Mouse (Mus musculus) MEL (cell line): ENCODE measurements around the gene Sgpp2. TPM values are rescaled to one million over a fixed set of nuclear protein-coding genes. Genes with fewer than 3 reads are reported as not detected.

Experiments
- DNase-seq: peaks from one replicate; pipeline ENCODE4 v3.0.0; 2011; ENCODE audit warnings: low read depth, low spot score
- H3K27ac ChIP-seq: 2 replicates; pipeline ENCODE4 v1.5.1; 2012; ENCODE audit warnings: low read depth, mild to moderate bottlenecking, control low read depth, low read length, moderate library complexity; ENCODE audit not compliant: control insufficient read depth
- H3K27me3 ChIP-seq, 2 experiments: fragments of 150-350 bp in 1 of 2; sonication (generic) in 1 of 2; 2 replicates each; pipeline ENCODE4 v1.6.1; 2012; ENCODE audit warnings: low read length in 2 of 2, mild to moderate bottlenecking in 2 of 2, improper control_type of control experiment in 1 of 2, moderate library complexity in 1 of 2; ENCODE audit not compliant: insufficient read depth in 2 of 2, control insufficient read depth in 1 of 2
- H3K36me3 ChIP-seq, 2 experiments: 2 replicates each; pipeline ENCODE4 v1.6.1; 2012 to 2014; ENCODE audit warnings: low read length in 2 of 2, improper control_type of control experiment in 1 of 2, inconsistent platforms in 1 of 2, mild to moderate bottlenecking in 1 of 2; ENCODE audit not compliant: insufficient read depth in 2 of 2, control insufficient read depth in 1 of 2
- H3K4me1 ChIP-seq, 2 experiments: fragments of 150-350 bp in 1 of 2; sonication (generic) in 1 of 2; 2 replicates each; pipeline ENCODE4 v1.6.1; 2012; ENCODE audit warnings: low read length in 2 of 2, improper control_type of control experiment in 1 of 2, mild to moderate bottlenecking in 1 of 2; ENCODE audit not compliant: insufficient read depth in 2 of 2, control insufficient read depth in 1 of 2
- H3K4me3 ChIP-seq, 2 experiments: fragments of 150-350 bp in 1 of 2; sonication (generic) in 1 of 2; 2 replicates each; pipeline ENCODE4 v1.5.1; 2012; ENCODE audit warnings: low read depth in 2 of 2, low read length in 2 of 2, mild to moderate bottlenecking in 2 of 2, moderate library complexity in 2 of 2, control low read depth in 1 of 2, improper control_type of control experiment in 1 of 2; ENCODE audit not compliant: control insufficient read depth in 1 of 2, insufficient read depth in 1 of 2
- H3K79me2 ChIP-seq: 2 replicates; pipeline ENCODE4 v1.6.1; 2012; ENCODE audit warnings: mild to moderate bottlenecking, low read length, moderate library complexity; ENCODE audit not compliant: control insufficient read depth, poor library complexity, insufficient read depth
- H3K9ac ChIP-seq: 2 replicates; pipeline ENCODE4 v1.6.1; 2012; ENCODE audit warnings: low read depth, mild to moderate bottlenecking, control low read depth, low read length, moderate library complexity; ENCODE audit not compliant: control insufficient read depth, poor library complexity, severe bottlenecking
- H3K9me3 ChIP-seq: fragments of 150-350 bp; sonication (generic); replicated peaks from 2 replicates; pipeline ENCODE4 v1.6.1; 2012; ENCODE audit warnings: mild to moderate bottlenecking, low read length, improper control_type of control experiment, moderate library complexity; ENCODE audit not compliant: insufficient read depth
- CHD1 ChIP-seq: IDR thresholded peaks from 2 replicates; pipeline ENCODE4 v1.6.1; 2012; ENCODE audit warnings: low read depth, mild to moderate bottlenecking, inconsistent platforms, low read length, improper control_type of control experiment
- CHD2 ChIP-seq: IDR thresholded peaks from 2 replicates; pipeline ENCODE4 v1.6.1; 2011; ENCODE audit warnings: low read length, improper control_type of control experiment
- CTCF ChIP-seq, 3 experiments: IDR thresholded peaks in 2 of 3; conservative IDR thresholded peaks in 1 of 3; 2 replicates each; pipeline ENCODE4 v1.5.1; 2011 to 2012; ENCODE audit warnings: low read length in 3 of 3, low read depth in 2 of 3, mild to moderate bottlenecking in 2 of 3, improper control_type of control experiment in 1 of 3, inconsistent platforms in 1 of 3, mixed read lengths in 1 of 3, moderate library complexity in 1 of 3; ENCODE audit not compliant: control insufficient read depth in 1 of 3, insufficient read depth in 1 of 3, poor library complexity in 1 of 3, severe bottlenecking in 1 of 3
- E2F4 ChIP-seq: IDR thresholded peaks from 2 replicates; pipeline ENCODE4 v1.6.1; 2011; ENCODE audit warnings: low read depth, low read length, improper control_type of control experiment, borderline replicate concordance
- ELF1 ChIP-seq: IDR thresholded peaks from 2 replicates; pipeline ENCODE4 v1.6.1; 2014; ENCODE audit warnings: low read depth, mild to moderate bottlenecking, inconsistent platforms, low read length, improper control_type of control experiment, moderate library complexity
- EP300 ChIP-seq, 2 experiments: IDR thresholded peaks; 2 replicates each; pipeline ENCODE4 v1.6.1; 2011; ENCODE audit warnings: improper control_type of control experiment in 2 of 2, low read length in 2 of 2, low read depth in 1 of 2, mild to moderate bottlenecking in 1 of 2
- ETS1 ChIP-seq: IDR thresholded peaks from 2 replicates; pipeline ENCODE4 v1.6.1; 2012; ENCODE audit warnings: low read depth, mild to moderate bottlenecking, inconsistent platforms, low read length, improper control_type of control experiment, moderate library complexity
- GABPA ChIP-seq: IDR thresholded peaks from 2 replicates; pipeline ENCODE4 v1.6.1; 2012; ENCODE audit warnings: low read depth, mild to moderate bottlenecking, inconsistent platforms, low read length, improper control_type of control experiment, moderate library complexity
- GATA1 ChIP-seq: IDR thresholded peaks from 2 replicates; pipeline ENCODE4 v1.6.1; 2011; ENCODE audit warnings: low read depth, low read length, improper control_type of control experiment
- HCFC1 ChIP-seq: IDR thresholded peaks from 2 replicates; pipeline ENCODE4 v1.6.1; 2012; ENCODE audit warnings: low read depth, mild to moderate bottlenecking, inconsistent platforms, low read length, improper control_type of control experiment, moderate library complexity
- KAT2A ChIP-seq: conservative IDR thresholded peaks from 2 replicates; pipeline ENCODE4 v1.6.1; 2012; ENCODE audit warnings: low read depth, low read length, improper control_type of control experiment, inconsistent platforms
- MAFK ChIP-seq: IDR thresholded peaks from 2 replicates; pipeline ENCODE4 v1.6.1; 2011; ENCODE audit warnings: low read depth, mild to moderate bottlenecking, low read length, improper control_type of control experiment, borderline replicate concordance
- MAZ ChIP-seq: IDR thresholded peaks from 2 replicates; pipeline ENCODE4 v1.6.1; 2012; ENCODE audit warnings: low read depth, mild to moderate bottlenecking, inconsistent platforms, low read length, improper control_type of control experiment
- MXI1 ChIP-seq: IDR thresholded peaks from 2 replicates; pipeline ENCODE4 v1.6.1; 2011; ENCODE audit warnings: mild to moderate bottlenecking, low read depth, low read length, improper control_type of control experiment
- MYB ChIP-seq: IDR thresholded peaks from 2 replicates; pipeline ENCODE4 v1.6.1; 2011; ENCODE audit warnings: mild to moderate bottlenecking, low read depth, low read length, improper control_type of control experiment
- MYC ChIP-seq: IDR thresholded peaks from 2 replicates; pipeline ENCODE4 v1.6.1; 2011; ENCODE audit warnings: low read depth, mild to moderate bottlenecking, low read length, improper control_type of control experiment, moderate library complexity
- NELFE ChIP-seq: IDR thresholded peaks from 2 replicates; pipeline ENCODE4 v1.6.1; 2011; ENCODE audit warnings: low read depth, low read length, improper control_type of control experiment
- NRF1 ChIP-seq: IDR thresholded peaks from 2 replicates; pipeline ENCODE4 v1.6.1; 2014; ENCODE audit warnings: low read depth, mild to moderate bottlenecking, inconsistent platforms, low read length, improper control_type of control experiment, moderate library complexity; ENCODE audit not compliant: poor library complexity, insufficient read depth, severe bottlenecking
- RAD21 ChIP-seq: IDR thresholded peaks from 2 replicates; pipeline ENCODE4 v1.6.1; 2011; ENCODE audit warnings: mild to moderate bottlenecking, low read depth, low read length, improper control_type of control experiment
- RCOR1 ChIP-seq: IDR thresholded peaks from 2 replicates; pipeline ENCODE4 v1.6.1; 2012; ENCODE audit warnings: low read depth, mild to moderate bottlenecking, inconsistent platforms, low read length, improper control_type of control experiment
- SIN3A ChIP-seq: IDR thresholded peaks from 2 replicates; pipeline ENCODE4 v1.6.1; 2012; ENCODE audit warnings: low read length, improper control_type of control experiment, inconsistent platforms
- SMC3 ChIP-seq: IDR thresholded peaks from 2 replicates; pipeline ENCODE4 v1.6.1; 2011; ENCODE audit warnings: low read depth, low read length, improper control_type of control experiment
- TBP ChIP-seq: IDR thresholded peaks from 2 replicates; pipeline ENCODE4 v1.8.0; 2011; ENCODE audit warnings: low read depth, low read length, improper control_type of control experiment
- TCF12 ChIP-seq: IDR thresholded peaks from 2 replicates; pipeline ENCODE4 v1.6.1; 2014; ENCODE audit warnings: low read depth, mild to moderate bottlenecking, inconsistent platforms, low read length, improper control_type of control experiment, moderate library complexity
- USF1 ChIP-seq: IDR thresholded peaks from 2 replicates; pipeline ENCODE4 v1.6.1; 2014; ENCODE audit warnings: low read depth, mild to moderate bottlenecking, inconsistent platforms, low read length, improper control_type of control experiment, moderate library complexity
- USF2 ChIP-seq, 2 experiments: IDR thresholded peaks; 2 replicates each; pipeline ENCODE4 v1.6.1; 2011 to 2012; ENCODE audit warnings: improper control_type of control experiment in 2 of 2, low read length in 2 of 2, borderline replicate concordance in 1 of 2, inconsistent platforms in 1 of 2, low read depth in 1 of 2, mild to moderate bottlenecking in 1 of 2; ENCODE audit not compliant: insufficient read depth in 1 of 2
- ZC3H11A ChIP-seq: IDR thresholded peaks from 2 replicates; pipeline ENCODE4 v1.6.1; 2012; ENCODE audit warnings: low read depth, mild to moderate bottlenecking, inconsistent platforms, low read length, improper control_type of control experiment
- ZKSCAN1 ChIP-seq: IDR thresholded peaks from 2 replicates; pipeline ENCODE4 v1.6.1; 2012; ENCODE audit warnings: low read depth, mild to moderate bottlenecking, inconsistent platforms, low read length, improper control_type of control experiment, moderate library complexity
- ZMIZ1 ChIP-seq: IDR thresholded peaks from 2 replicates; pipeline ENCODE4 v1.6.1; 2012; ENCODE audit warnings: low read depth, mild to moderate bottlenecking, inconsistent platforms, low read length, improper control_type of control experiment, moderate library complexity
- polyA plus RNA-seq, 2 experiments: library from polyadenylated mRNA; stranded (reverse) in 1 of 2; unstranded in 1 of 2; fragments of >175 nt in 1 of 2; fragments of >200 nt in 1 of 2; gene quantifications; 2 replicates each; pipeline versions ENCODE4 v1.2.1 to v1.2.4; 2012; ENCODE audit warnings: low replicate concordance in 2 of 2, low read depth in 1 of 2; ENCODE audit not compliant: insufficient read length in 2 of 2, insufficient read depth in 1 of 2, missing spikeins in 1 of 2
- total RNA-seq: library from RNA; depleted of rRNA; stranded (reverse); fragments of 300-350 nt; gene quantifications from 2 replicates; pipeline ENCODE4 v1.2.3, GENCODE M21; 2012

Sgpp2 gene
- total and polyA plus RNA-seq, 3 experiments = 0.08 to 0.12 TPM; not detected in 1

- Histone ChIP-seq H3K27ac (no peak overlapping the region), H3K79me2 (no peaks in the 10 kb centered on the region), H3K9ac (no peak overlapping the region), H3K4me1 (no peaks in the 10 kb centered on the region), H3K27me3 (no peaks in the 10 kb centered on the region), H3K4me3 (no peak overlapping the region), H3K36me3 (peaks cover 0 to 18% of the 10 kb centered on the region in 2 experiments; a peak in 2 of 4 replicates), H3K9me3 (no peaks in the 10 kb centered on the region)
- no peak for DNase-seq
- TF ChIP-seq MXI1 (no peak), USF1 (no peak), SMC3 (no peak), TCF12 (no peak), ZC3H11A (no peak), KAT2A (no peak), TBP (no peak), CTCF (IDR thresholded peaks at IDR 0.05 in 2 of 3, conservative IDR thresholded peaks at IDR 0.05 in 1 of 3; ENCODE audit: control insufficient read depth in 1 of 3, insufficient read depth in 1 of 3, low read depth in 2 of 3, low read length in 3 of 3, poor library complexity in 1 of 3, severe bottlenecking in 1 of 3) (no peak), SIN3A (no peak), CHD2 (no peak), RCOR1 (no peak), E2F4 (no peak), HCFC1 (no peak), NELFE (no peak), GABPA (no peak), NRF1 (no peak), MYB (no peak), ETS1 (no peak)
Measured at GRCm38 (mm10) chr1:78426841-78427240, 116.7 kb downstream of the Sgpp2 start.

- H3K4me3 ChIP-seq = no peak overlapping the region
- no peak overlapping the region for H3K27ac ChIP-seq
- no peak overlapping the region for H3K9ac ChIP-seq
- H3K9me3 ChIP-seq = no peaks in the 10 kb centered on the region
- peaks cover 0 to 21% of the 10 kb centered on the region in 2 experiments; a peak in 2 of 4 replicates for H3K36me3 ChIP-seq
- DNase-seq = no peak
- H3K27me3 ChIP-seq = no peaks in the 10 kb centered on the region
- no peak for TF ChIP-seq MYC
- no peak for TF ChIP-seq TCF12
- no peak for TF ChIP-seq GATA1
- TF ChIP-seq ZKSCAN1 = no peak
- TF ChIP-seq CHD1 = no peak
- TF ChIP-seq MAFK = no peak
- TF ChIP-seq E2F4 = no peak
- TF ChIP-seq RAD21 = no peak
- TF ChIP-seq ZMIZ1 = no peak
- TF ChIP-seq MAZ = no peak
- TF ChIP-seq EP300 (IDR thresholded peaks at IDR 0.05; ENCODE audit: low read depth in 1 of 2, low read length in 2 of 2) = no peak
- TF ChIP-seq USF2 (IDR thresholded peaks at IDR 0.05; ENCODE audit: borderline replicate concordance in 1 of 2, insufficient read depth in 1 of 2, low read depth in 1 of 2, low read length in 2 of 2) = no peak
- no peak for TF ChIP-seq SIN3A
- no peak for TF ChIP-seq ELF1
- TF ChIP-seq, all 39 proteins: peak for 0
- H3K79me2 ChIP-seq = no peaks in the 10 kb centered on the region
- H3K4me1 ChIP-seq = no peaks in the 10 kb centered on the region
Measured at GRCm38 (mm10) chr1:78428851-78429250, 118.7 kb downstream of the Sgpp2 start.
